Mouse (Mus musculus) liver, embryonic 11.5 days (tissue): Measurements from ENCODE around the gene Pcp2. TPM values are rescaled to one million over a fixed set of nuclear protein-coding genes. Genes with fewer than 3 reads are reported as not detected.
A peak's percentile ranks its signal among the peaks of the same experiment; 100 is the strongest.

Experiments
- ATAC-seq: fragments of 200-750 bp; cut with Nextera tagmentation; replicated peaks from 2 replicates; pipeline ENCODE4 v1.8.0; 2017; ENCODE audit warnings: moderate number of reproducible peaks, mild to moderate bottlenecking, moderate TSS enrichment, moderate library complexity; ENCODE audit not compliant: low FRiP score
- DNase-seq: peaks from one replicate; pipeline ENCODE4 v3.0.0-alpha.2; 2017; ENCODE audit warnings: low spot score
- H3K27ac ChIP-seq: fragments of 300-500 bp; sonication (generic); 2 replicates; pipeline ENCODE4 v1.5.1; 2014; ENCODE audit warnings: mild to moderate bottlenecking, low read depth, low read length, control low read depth
- H3K27me3 ChIP-seq: fragments of 300-500 bp; sonication (generic); replicated peaks from 2 replicates; pipeline ENCODE4 v1.6.1; 2014; ENCODE audit warnings: low read length, mixed read lengths; ENCODE audit not compliant: control insufficient read depth, insufficient read depth
- H3K36me3 ChIP-seq: fragments of 300-500 bp; sonication (generic); 2 replicates; pipeline ENCODE4 v1.6.1; 2014; ENCODE audit warnings: mild to moderate bottlenecking, low read length, moderate library complexity, mixed read lengths; ENCODE audit not compliant: control insufficient read depth, insufficient read depth
- H3K4me1 ChIP-seq: fragments of 300-500 bp; sonication (generic); replicated peaks from 2 replicates; pipeline ENCODE4 v1.6.1; 2014; ENCODE audit warnings: low read length, mixed read lengths; ENCODE audit not compliant: control insufficient read depth, insufficient read depth
- H3K4me2 ChIP-seq: fragments of 300-500 bp; sonication (generic); 2 replicates; pipeline ENCODE4 v1.6.1; 2014; ENCODE audit warnings: mild to moderate bottlenecking, control low read depth, moderate library complexity
- H3K4me3 ChIP-seq: fragments of 300-500 bp; sonication (generic); 2 replicates; pipeline ENCODE4 v1.5.1; 2014; ENCODE audit warnings: low read depth, low read length, control low read depth
- H3K9ac ChIP-seq: fragments of 300-500 bp; sonication (generic); 2 replicates; pipeline ENCODE4 v1.6.1; 2014; ENCODE audit warnings: low read depth, low read length, control low read depth
- H3K9me3 ChIP-seq: fragments of 300-500 bp; sonication (generic); 2 replicates; pipeline ENCODE4 v1.6.1; 2016; ENCODE audit warnings: low read length, inconsistent platforms, mixed read lengths; ENCODE audit not compliant: control insufficient read depth
- WGBS: fragments of 180-500 bp; shearing (Covaris S2); extraction: QIAGEN DNeasy Blood & Tissue Kit; methylation state at CpG from one replicate; pipeline ENCODE4 v1.1.7; 2014; 5-methylcytosine and 5-hydroxymethylcytosine counted together
- polyA plus RNA-seq: library from polyadenylated mRNA; unstranded; fragments of >200 nt; fragmentation: Nextera tagmentation; extraction: Ambion mirVana; gene quantifications from 2 replicates; pipeline ENCODE4 v1.2.1, GENCODE M21; 2014

The Pcp2 gene
- 0.40 TPM in 1 of 2 replicates, not detected in the other for polyA plus RNA-seq

DNA sequence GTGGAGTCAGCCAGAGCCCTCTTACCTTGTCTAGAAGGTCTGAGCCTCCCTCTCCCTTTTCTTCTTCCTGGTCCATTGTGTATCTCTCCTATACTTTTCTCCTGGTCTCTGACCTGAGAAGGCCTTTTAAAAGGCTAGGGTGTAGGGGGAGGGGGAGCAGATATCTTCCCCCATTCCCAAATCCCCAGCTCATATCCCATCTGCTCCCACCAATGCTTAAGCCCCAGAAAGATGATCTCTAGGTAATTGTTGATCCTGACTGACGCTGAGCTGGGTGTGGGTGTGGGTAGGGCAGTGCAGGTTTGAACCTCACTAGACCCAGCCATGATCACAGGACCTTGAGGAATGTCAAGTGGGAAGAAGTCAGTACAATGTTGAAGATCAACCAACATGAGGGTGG is at the start of gene Pcp2:
Gene Pcp2, minus strand, starts transcription at position 101 of the 400 bp plus-strand sequence.
- no peak for ATAC-seq
- no peak for DNase-seq
- H3K36me3 ChIP-seq = 0 out of 2 replicates have a peak, but pooled peaks cover 2% of the 10 kb centered on the region
- no peak within 1 kb of the TSS for H3K9ac ChIP-seq
- H3K4me3 ChIP-seq = no peak within 1 kb of the TSS
- H3K9me3 ChIP-seq = no peaks in the 10 kb centered on the region
- H3K4me1 ChIP-seq = peaks cover 5% of the 10 kb centered on the region
- 82% methylated on average over 1 of the region's 1 CpGs for WGBS
- H3K27ac ChIP-seq = no peak within 1 kb of the TSS
- H3K27me3 ChIP-seq = no peaks in the 10 kb centered on the region
- no peak within 1 kb of the TSS for H3K4me2 ChIP-seq

- Histone ChIP-seq H3K36me3 (peaks cover 12% of the 10 kb centered on the region), H3K4me2 (no peak overlapping the region), H3K9me3 (no peaks in the 10 kb centered on the region), H3K27me3 (no peaks in the 10 kb centered on the region), H3K27ac (no peak overlapping the region), H3K9ac (no peak overlapping the region), H3K4me1 (peaks cover 13% of the 10 kb centered on the region), H3K4me3 (no peak overlapping the region)
- ATAC-seq (no peak), DNase-seq (no peak)
- 68% methylated on average over 3 of the region's 3 CpGs for WGBS
These were observed 49.3 kb upstream of the Pcp2 start for GRCm38 (mm10) chr8:3674671-3675070.

- H3K4me1 ChIP-seq = peaks cover 3% of the 10 kb centered on the region
- no peaks in the 10 kb centered on the region for H3K9me3 ChIP-seq
- DNase-seq (peak; percentile 81), ATAC-seq (peak; percentile 69)
- H3K36me3 ChIP-seq = no peaks in the 10 kb centered on the region
- peak within 1 kb of the TSS; percentile 41 for H3K27ac ChIP-seq
- peak within 1 kb of the TSS; percentile 60 for H3K4me3 ChIP-seq
- WGBS = under 1% methylated on average over 23 of the region's 23 CpGs
- peak within 1 kb of the TSS; percentile 78 for H3K4me2 ChIP-seq
- H3K27me3 ChIP-seq = no peaks in the 10 kb centered on the region
- H3K9ac ChIP-seq = peak within 1 kb of the TSS; percentile 60
These were observed 46.7 kb upstream of the Pcp2 start, which contains the start of gene Fcor for GRCm38 (mm10) chr8:3671980-3672491. Fcor (minus strand) TSS chr8:3672362.

DNA sequence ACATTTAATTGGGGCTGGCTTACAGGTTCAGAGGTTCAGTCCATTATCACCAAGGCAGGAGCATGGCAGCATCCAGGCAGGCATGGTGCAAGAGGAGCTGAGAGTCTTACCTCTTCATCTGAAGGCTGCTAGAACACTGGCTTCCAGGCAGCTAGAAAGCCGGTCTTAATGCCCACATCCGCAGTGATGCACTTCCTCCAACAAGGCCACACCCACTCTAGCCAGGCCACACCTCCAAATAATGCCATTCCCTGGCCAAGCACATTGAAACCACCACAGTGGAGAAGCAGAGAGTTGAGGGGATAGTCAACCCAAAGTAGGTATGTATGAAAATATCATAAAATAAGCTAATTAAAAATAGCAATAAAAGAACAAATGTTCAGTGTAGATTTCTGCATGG is 45.0 kb upstream of the Pcp2 start:
- Histone ChIP-seq H3K9ac (no peak overlapping the region), H3K4me2 (no peak overlapping the region), H3K27ac (no peak overlapping the region), H3K9me3 (no peaks in the 10 kb centered on the region), H3K27me3 (no peaks in the 10 kb centered on the region), H3K36me3 (no peaks in the 10 kb centered on the region), H3K4me3 (no peak overlapping the region), H3K4me1 (no peaks in the 10 kb centered on the region)
- DNase-seq (no peak), ATAC-seq (no peak)
- 56% methylated on average over 2 of the region's 2 CpGs for WGBS

- H3K36me3 ChIP-seq = no peaks in the 10 kb centered on the region
- H3K9ac ChIP-seq = no peak within 1 kb of the TSS
- H3K4me1 ChIP-seq = no peaks in the 10 kb centered on the region
- 60% methylated on average over 6 of the region's 6 CpGs for WGBS
- H3K27me3 ChIP-seq = no peaks in the 10 kb centered on the region
- ATAC-seq = no peak
- no peak within 1 kb of the TSS for H3K4me2 ChIP-seq
- no peak within 1 kb of the TSS for H3K27ac ChIP-seq
- no peak for DNase-seq
- H3K4me3 ChIP-seq = no peak within 1 kb of the TSS
- no peaks in the 10 kb centered on the region for H3K9me3 ChIP-seq
These were observed 40.2 kb upstream of the Pcp2 start, which contains the start of gene Mcemp1 for GRCm38 (mm10) chr8:3665507-3665906. Mcemp1 (plus strand) TSS chr8:3665754.

DNA sequence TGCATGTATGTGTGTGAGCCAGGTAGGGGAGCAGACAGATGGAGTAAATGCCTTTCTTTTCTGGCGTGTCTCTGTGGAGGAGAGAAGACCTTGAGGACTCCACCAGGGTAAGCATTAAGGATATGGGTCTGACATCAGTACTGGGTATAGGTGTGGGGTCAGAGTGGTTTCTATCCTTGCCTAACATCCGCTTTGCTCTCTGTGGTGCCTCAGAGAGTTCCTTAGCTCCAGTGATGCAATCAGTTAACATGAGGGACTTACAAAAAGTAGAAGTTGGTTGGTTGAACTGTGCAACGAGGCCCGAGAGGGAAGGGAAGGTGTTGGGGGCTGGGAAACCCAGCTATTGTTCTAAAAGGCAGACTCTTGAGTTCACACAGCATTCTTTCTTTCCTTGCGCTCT is 39.1 kb upstream of the Pcp2 start:
- H3K4me2 ChIP-seq = no peak overlapping the region
- no peaks in the 10 kb centered on the region for H3K9me3 ChIP-seq
- no peaks in the 10 kb centered on the region for H3K4me1 ChIP-seq
- DNase-seq (no peak), ATAC-seq (no peak)
- H3K4me3 ChIP-seq = no peak overlapping the region
- H3K27ac ChIP-seq = no peak overlapping the region
- WGBS = 51% methylated on average over 5 of the region's 5 CpGs
- H3K36me3 ChIP-seq = no peaks in the 10 kb centered on the region
- no peaks in the 10 kb centered on the region for H3K27me3 ChIP-seq
- H3K9ac ChIP-seq = no peak overlapping the region

GRCm38 (mm10) chr8:3660889-3661288 is 35.5 kb upstream of the Pcp2 start:
- no peaks in the 10 kb centered on the region for H3K27me3 ChIP-seq
- H3K36me3 ChIP-seq = no peaks in the 10 kb centered on the region
- ATAC-seq = no peak
- H3K9me3 ChIP-seq = no peaks in the 10 kb centered on the region
- no peak overlapping the region for H3K4me2 ChIP-seq
- no peak overlapping the region for H3K27ac ChIP-seq
- H3K9ac ChIP-seq = no peak overlapping the region
- WGBS = 65% methylated on average over 8 of the region's 8 CpGs
- no peak for DNase-seq
- H3K4me3 ChIP-seq = no peak overlapping the region
- H3K4me1 ChIP-seq = no peaks in the 10 kb centered on the region

DNA sequence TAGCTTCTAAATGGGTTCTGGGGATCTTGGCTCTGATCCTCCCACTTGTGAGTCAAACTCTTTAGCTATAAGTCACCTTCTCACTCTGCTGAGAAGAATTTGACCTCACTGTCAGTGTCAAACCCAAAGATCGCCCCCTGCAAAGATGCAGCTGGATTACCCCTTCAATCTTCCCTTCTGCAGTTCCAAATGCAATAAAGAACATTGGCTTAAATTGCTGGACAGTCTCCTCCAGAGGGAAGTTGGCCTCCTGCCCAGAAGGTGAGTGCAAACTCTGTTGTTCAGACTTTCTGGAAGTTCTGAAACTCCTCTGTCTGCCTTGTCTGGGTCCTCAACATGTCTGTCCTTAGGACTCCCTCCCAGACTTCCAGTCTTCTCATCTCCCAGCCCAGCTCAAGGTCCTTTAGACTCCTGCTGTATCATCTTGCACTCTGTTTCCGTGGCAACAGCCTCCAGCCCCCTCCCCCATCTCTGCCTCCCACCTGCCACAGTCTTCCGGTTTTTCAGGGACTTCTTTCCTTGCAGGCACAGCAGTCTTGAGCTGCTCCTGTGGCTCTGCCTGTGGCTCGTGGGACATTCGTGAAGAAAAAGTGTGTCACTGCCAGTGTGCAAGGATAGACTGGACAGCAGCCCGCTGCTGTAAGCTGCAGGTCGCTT is 31.5 kb upstream of the Pcp2 start:
- H3K4me2 ChIP-seq = no peak overlapping the region
- H3K4me1 ChIP-seq = no peaks in the 10 kb centered on the region
- H3K27ac ChIP-seq = no peak overlapping the region
- no peak for ATAC-seq
- H3K4me3 ChIP-seq = no peak overlapping the region
- DNase-seq = no peak
- H3K9me3 ChIP-seq = no peaks in the 10 kb centered on the region
- H3K36me3 ChIP-seq = no peaks in the 10 kb centered on the region
- H3K9ac ChIP-seq = no peak overlapping the region
- 23% methylated on average over 7 of the region's 7 CpGs for WGBS
- H3K27me3 ChIP-seq = no peaks in the 10 kb centered on the region

DNA sequence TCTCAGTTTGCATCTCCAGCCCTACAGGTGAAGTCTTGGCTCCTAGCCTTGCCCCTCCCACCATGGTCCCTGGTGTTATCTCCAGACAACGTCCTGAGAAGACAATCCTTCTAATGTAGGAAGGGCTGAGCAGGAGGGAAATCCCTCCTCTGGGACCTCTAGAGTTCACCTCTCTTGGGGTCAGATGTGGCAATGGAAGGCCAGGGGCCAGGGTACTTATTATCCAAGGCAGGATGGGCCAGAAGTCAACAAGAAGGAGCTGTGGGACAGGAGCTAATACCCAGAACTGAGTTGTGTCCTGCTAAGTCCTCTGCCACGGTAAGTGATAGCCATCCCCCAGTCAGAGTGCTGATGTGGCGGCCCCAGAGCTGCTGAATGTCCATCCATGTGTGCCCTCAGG is 30.2 kb upstream of the Pcp2 start, which contains the start of gene Retn:
Gene Retn, plus strand, starts transcription at position 245 of the 400 bp plus-strand sequence.
- Histone ChIP-seq H3K4me1 (no peaks in the 10 kb centered on the region), H3K9me3 (no peaks in the 10 kb centered on the region), H3K9ac (no peak within 1 kb of the TSS), H3K27ac (no peak within 1 kb of the TSS), H3K4me3 (no peak within 1 kb of the TSS), H3K36me3 (no peaks in the 10 kb centered on the region), H3K4me2 (no peak within 1 kb of the TSS), H3K27me3 (no peaks in the 10 kb centered on the region)
- no peak for ATAC-seq
- WGBS = 59% methylated on average over 3 of the region's 3 CpGs
- DNase-seq = no peak
